Mouse (Mus musculus): ENCODE data around the gene Adam8.

DNA sequence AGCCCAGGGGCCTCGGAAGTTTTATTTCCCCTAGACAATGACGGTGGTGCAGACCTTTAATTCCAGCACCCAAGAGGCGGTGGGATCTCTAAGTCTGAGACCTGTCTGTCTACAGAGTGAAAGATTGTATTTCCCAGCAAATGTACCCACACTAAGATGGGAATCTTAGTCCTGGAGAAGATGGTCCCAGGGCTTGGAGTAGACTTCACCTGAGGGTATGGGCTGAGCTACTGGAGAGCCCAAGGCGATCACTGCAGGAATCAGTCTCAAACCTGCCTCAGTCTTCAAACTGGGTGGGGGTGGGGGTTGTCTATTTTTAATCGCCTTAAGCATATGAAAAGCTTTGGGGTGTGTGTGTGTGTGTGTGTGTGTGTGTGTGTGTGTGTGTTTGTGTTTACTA lies 46.3 kb downstream of the Adam8 start:
- TF ChIP-seq CTCF (IDR thresholded peaks at IDR 0.05; ENCODE audit: insufficient read depth, low read length) (no peak), POLR2A (IDR thresholded peaks at IDR 0.05; ENCODE audit: borderline replicate concordance, extremely low read depth, low read depth, low read length) (no peak)

Data from lung, adult 2 months (tissue).